Mouse (Mus musculus): ENCODE measurements around the gene Eif1ad. TPM values are rescaled to one million over a fixed set of nuclear protein-coding genes. Genes with fewer than 3 reads are reported as not detected.
A peak's percentile ranks its signal among the peaks of the same experiment; 100 is the strongest.
"Not testable (repeated sequence)": the region's sequence is repeated elsewhere in the genome, so short reads cannot be mapped to it uniquely, and the experiment has no call there.

The Eif1ad gene
- total RNA-seq (2021) = 10 to 100 TPM; 26.4 to 28.8 TPM

- intact Hi-C loops (cut with DNase I) = loop anchor here (1.0 to 5.0 kb wide), 3 partner anchors 22 to 121 kb away; partner anchors contain the start of genes Mus81 and Sart1
- peak; percentile 97 to 98 for DNase-seq
Measured at GRCm38 (mm10) chr19:5366175-5367052, at the start of gene Eif1ad. Eif1ad (plus strand) TSS chr19:5366741.

GRCm38 (mm10) chr19:5323801-5324200, 42.7 kb upstream of the Eif1ad start:
- intact Hi-C loops (cut with DNase I) = no loop called here
- no peak for DNase-seq

GRCm38 (mm10) chr19:5327970-5328369, 38.6 kb upstream of the Eif1ad start:
- DNase-seq = no peak
- intact Hi-C loops (cut with DNase I) = loop anchor here (5.0 kb wide), 1 partner anchor 131 kb away; no protein-coding TSS in a partner anchor

GRCm38 (mm10) chr19:5334741-5335140, 31.8 kb upstream of the Eif1ad start:
- intact Hi-C loops (cut with DNase I) = no loop called here

GRCm38 (mm10) chr19:5335441-5335840, 31.1 kb upstream of the Eif1ad start, which contains the start of gene Catsper1:
Catsper1 (plus strand) TSS chr19:5335741.
- intact Hi-C loops (cut with DNase I) = no loop called here
- DNase-seq = no peak

More at GRCm38 (mm10) chr19:5334741-5335140, 31.8 kb upstream of the Eif1ad start:
- no peak for DNase-seq

GRCm38 (mm10) chr19:5337975-5338374, 28.6 kb upstream of the Eif1ad start:
- intact Hi-C loops (cut with DNase I) = loop anchor here (1.0 kb wide), 1 partner anchor 10 kb away; no protein-coding TSS in a partner anchor
- DNase-seq = peak; percentile 79 to 91

- intact Hi-C loops (cut with DNase I) = no loop called here
- peak; percentile 25 to 43 for DNase-seq
Measured at GRCm38 (mm10) chr19:5341360-5341759, 25.2 kb upstream of the Eif1ad start.

- intact Hi-C loops (cut with DNase I) = loop anchor here (2.0 to 5.0 kb wide), 2 partner anchors 49 to 153 kb away; no protein-coding TSS in a partner anchor
- peak; percentile 72 to 78 for DNase-seq
Measured at GRCm38 (mm10) chr19:5345297-5346131, 21.0 kb upstream of the Eif1ad start.

- intact Hi-C loops (cut with DNase I) = loop anchor here (1.0 to 5.0 kb wide), 3 partner anchors 10 to 156 kb away; no protein-coding TSS in a partner anchor
- no peak for DNase-seq
Measured at GRCm38 (mm10) chr19:5348064-5348463, 18.5 kb upstream of the Eif1ad start.

- intact Hi-C loops (cut with DNase I) = loop anchor here (1.0 to 5.0 kb wide), 3 partner anchors 11 to 157 kb away; no protein-coding TSS in a partner anchor
- peak; percentile 35 to 46 for DNase-seq
Measured at GRCm38 (mm10) chr19:5348526-5349501, 17.7 kb upstream of the Eif1ad start.

GRCm38 (mm10) chr19:5349502-5349873, 17.1 kb upstream of the Eif1ad start, which contains the start of gene Cst6:
Cst6 (minus strand) TSS chr19:5349574.
- intact Hi-C loops (cut with DNase I) = loop anchor here (5.0 kb wide), 1 partner anchor 157 kb away; no protein-coding TSS in a partner anchor
- not testable (repeated sequence) for DNase-seq

GRCm38 (mm10) chr19:5353609-5354008, 12.9 kb upstream of the Eif1ad start:
- intact Hi-C loops (cut with DNase I) = no loop called here

GRCm38 (mm10) chr19:5356080-5356479, 10.5 kb upstream of the Eif1ad start:
- intact Hi-C loops (cut with DNase I) = no loop called here
- no peak for DNase-seq

More at GRCm38 (mm10) chr19:5353609-5354008, 12.9 kb upstream of the Eif1ad start:
- DNase-seq = no peak

- intact Hi-C loops (cut with DNase I) = no loop called here
- no peak for DNase-seq
Measured at GRCm38 (mm10) chr19:5362186-5362585, 4.4 kb upstream of the Eif1ad start.

- intact Hi-C loops (cut with DNase I) = no loop called here
- no peak for DNase-seq
Measured at GRCm38 (mm10) chr19:5364124-5364523, 2.4 kb upstream of the Eif1ad start.

- intact Hi-C loops (cut with DNase I) = loop anchor here (1.0 to 5.0 kb wide), 3 partner anchors 23 to 122 kb away; partner anchors contain the start of genes Mus81 and Sart1
- no peak for DNase-seq
Measured at GRCm38 (mm10) chr19:5365751-5366150, 790 bp upstream of the Eif1ad start.

GRCm38 (mm10) chr19:5367053-5367359, 465 bp downstream of the Eif1ad start, which contains the start of gene Banf1:
Banf1 (minus strand) TSS chr19:5367168.
- intact Hi-C loops (cut with DNase I) = loop anchor here (2.0 to 5.0 kb wide), 2 partner anchors 62 to 120 kb away; partner anchors contain the start of gene Mus81
- DNase-seq = no peak

GRCm38 (mm10) chr19:5367455-5367854, 914 bp downstream of the Eif1ad start:
- DNase-seq = no peak
- intact Hi-C loops (cut with DNase I) = loop anchor here (2.0 to 5.0 kb wide), 2 partner anchors 61 to 120 kb away; partner anchors contain the start of gene Mus81

- intact Hi-C loops (cut with DNase I) = no loop called here
Measured at GRCm38 (mm10) chr19:5370932-5371331, 4.4 kb downstream of the Eif1ad start.

More at GRCm38 (mm10) chr19:5370932-5371331, 4.4 kb downstream of the Eif1ad start:
- no peak for DNase-seq
